Mouse (Mus musculus) hindbrain, embryonic 14.5 days (tissue): ENCODE results near the gene Rybp. TPM values are rescaled to one million over a fixed set of nuclear protein-coding genes. Genes with fewer than 3 reads are reported as not detected.

Experiments
- ATAC-seq: fragments of 200-750 bp; cut with Nextera tagmentation; 2 replicates; pipeline ENCODE4 v1.8.0; 2017; ENCODE audit warnings: moderate number of reproducible peaks, mild to moderate bottlenecking, moderate TSS enrichment, moderate library complexity; ENCODE audit not compliant: low FRiP score
- DNase-seq: peaks from one replicate; pipeline ENCODE4 v3.0.0-alpha.2; 2015; ENCODE audit warnings: low spot score
- H3K27ac ChIP-seq: fragments of 300-500 bp; sonication (generic); 2 replicates; pipeline ENCODE4 v1.5.1; 2014; ENCODE audit warnings: mild to moderate bottlenecking, moderate library complexity
- H3K27me3 ChIP-seq: fragments of 300-500 bp; sonication (generic); 2 replicates; pipeline ENCODE4 v1.6.1; 2014; ENCODE audit warnings: mild to moderate bottlenecking, low read length, mixed read lengths; ENCODE audit not compliant: control insufficient read depth, insufficient read depth
- H3K36me3 ChIP-seq: fragments of 300-500 bp; sonication (generic); replicated peaks from 2 replicates; pipeline ENCODE4 v1.6.1; 2014; ENCODE audit not compliant: control insufficient read depth, insufficient read depth
- H3K4me1 ChIP-seq: fragments of 300-500 bp; sonication (generic); replicated peaks from 2 replicates; pipeline ENCODE4 v1.6.1; 2014; ENCODE audit warnings: antibody characterized with exemption, low read length, mixed read lengths; ENCODE audit not compliant: control insufficient read depth, insufficient read depth
- H3K4me2 ChIP-seq: fragments of 300-500 bp; sonication (generic); replicated peaks from 2 replicates; pipeline ENCODE4 v1.6.1; 2014; ENCODE audit warnings: mild to moderate bottlenecking, moderate library complexity
- H3K4me3 ChIP-seq: fragments of 300-500 bp; sonication (generic); replicated peaks from 2 replicates; pipeline ENCODE4 v1.5.1; 2014; ENCODE audit warnings: mild to moderate bottlenecking, low read length
- H3K9ac ChIP-seq: fragments of 300-500 bp; sonication (generic); 2 replicates; pipeline ENCODE4 v1.6.1; 2014
- H3K9me3 ChIP-seq: fragments of 300-500 bp; sonication (generic); 2 replicates; pipeline ENCODE4 v1.6.1; 2016; ENCODE audit warnings: low read length; ENCODE audit not compliant: control insufficient read depth
- WGBS: fragments of 180-500 bp; shearing (Covaris S2); extraction: QIAGEN DNeasy Blood & Tissue Kit; methylation state at CpG from one replicate; pipeline ENCODE4 v1.1.7; 2014; 5-methylcytosine and 5-hydroxymethylcytosine counted together
- polyA plus RNA-seq: library from polyadenylated mRNA; unstranded; fragments of >200 nt; fragmentation: Nextera tagmentation; extraction: Ambion mirVana; gene quantifications from 2 replicates; pipeline ENCODE4 v1.2.1, GENCODE M21; 2014

The Rybp gene
- polyA plus RNA-seq, 1 experiment from 2014 or later = 14.5 TPM

GRCm38 (mm10) chr6:100233522-100233921, 53.8 kb downstream of the Rybp start:
- H3K4me2 ChIP-seq = no peak overlapping the region
- DNase-seq (peak; percentile 46), ATAC-seq (peak; percentile 72; the same call in 1 of the 2 replicates)
- H3K9ac ChIP-seq = no peak overlapping the region
- H3K4me1 ChIP-seq = peaks cover 21% of the 10 kb centered on the region
- 30% methylated on average over 3 of the region's 3 CpGs for WGBS
- no peaks in the 10 kb centered on the region for H3K9me3 ChIP-seq
- H3K27ac ChIP-seq = peak overlapping the region; percentile 32; the same call in 1 of the 2 replicates
- no peaks in the 10 kb centered on the region for H3K36me3 ChIP-seq
- H3K4me3 ChIP-seq = no peak overlapping the region
- H3K27me3 ChIP-seq = no peaks in the 10 kb centered on the region

- DNase-seq = no peak
- no peak overlapping the region for H3K9ac ChIP-seq
- H3K9me3 ChIP-seq = no peaks in the 10 kb centered on the region
- no peaks in the 10 kb centered on the region for H3K36me3 ChIP-seq
- no peaks in the 10 kb centered on the region for H3K27me3 ChIP-seq
- no peak overlapping the region for H3K4me2 ChIP-seq
- no peak overlapping the region for H3K27ac ChIP-seq
- no peak overlapping the region for H3K4me3 ChIP-seq
- no peak for ATAC-seq
- peaks cover 21% of the 10 kb centered on the region for H3K4me1 ChIP-seq
- WGBS = 29% methylated on average over 4 of the region's 4 CpGs
Measured at GRCm38 (mm10) chr6:100233061-100233460, 54.2 kb downstream of the Rybp start.

DNA sequence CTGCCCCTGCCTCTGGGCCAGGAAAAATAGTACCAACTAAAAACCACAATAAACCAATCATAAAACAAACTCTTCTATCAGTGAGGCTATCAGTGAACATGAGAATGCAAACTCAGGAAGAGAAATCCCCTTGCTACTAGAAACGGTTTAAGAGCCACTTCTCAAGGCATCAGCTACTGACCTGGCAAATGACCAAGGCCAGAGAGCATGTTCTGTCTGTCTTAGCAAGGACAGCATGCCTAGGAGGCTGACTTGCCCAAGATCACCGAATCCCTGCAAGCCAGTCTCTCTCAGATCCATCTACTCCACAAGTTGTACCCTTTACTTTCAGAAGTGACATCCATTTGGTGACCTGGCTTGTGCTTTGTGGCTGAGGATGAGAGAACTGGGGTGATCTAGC, 61.1 kb downstream of the Rybp start:
- Histone ChIP-seq H3K4me2 (no peak overlapping the region), H3K27me3 (no peaks in the 10 kb centered on the region), H3K27ac (no peak overlapping the region), H3K4me3 (no peak overlapping the region), H3K4me1 (no peaks in the 10 kb centered on the region), H3K9ac (no peak overlapping the region), H3K9me3 (no peaks in the 10 kb centered on the region), H3K36me3 (no peaks in the 10 kb centered on the region; the same call in 1 of the 2 replicates)
- no peak for DNase-seq
- 88% methylated on average over 2 of the region's 2 CpGs for WGBS
- no peak for ATAC-seq

DNA sequence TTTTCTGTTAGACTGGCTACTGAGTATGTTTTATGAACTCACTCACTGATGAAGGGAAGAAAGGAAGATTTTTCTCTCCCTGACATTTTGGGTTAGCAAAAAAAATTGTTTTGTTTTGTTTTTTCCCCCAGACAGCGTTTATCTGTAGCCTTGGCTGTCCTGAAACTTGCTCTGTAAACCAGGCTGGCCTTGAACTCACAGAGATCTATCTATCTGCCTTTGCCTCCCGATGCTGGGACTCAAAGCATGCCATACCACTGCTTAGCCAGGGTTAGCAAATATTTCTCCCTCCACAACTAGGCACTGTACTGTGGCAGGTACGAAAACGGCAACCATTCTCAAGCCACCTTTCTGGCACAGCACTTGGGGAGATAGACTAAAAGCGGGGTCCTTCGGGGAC, 63.4 kb downstream of the Rybp start:
- Histone ChIP-seq H3K27me3 (no peaks in the 10 kb centered on the region), H3K27ac (no peak overlapping the region), H3K36me3 (no peaks in the 10 kb centered on the region; the same call in 1 of the 2 replicates), H3K4me2 (no peak overlapping the region), H3K9me3 (no peaks in the 10 kb centered on the region), H3K4me3 (no peak overlapping the region), H3K4me1 (peaks cover 6% of the 10 kb centered on the region; the same call in 1 of the 2 replicates), H3K9ac (no peak overlapping the region)
- WGBS = 96% methylated on average over 6 of the region's 6 CpGs
- no peak for DNase-seq
- ATAC-seq = no peak

GRCm38 (mm10) chr6:100223435-100223834, 63.9 kb downstream of the Rybp start:
- DNase-seq = no peak
- no peak overlapping the region for H3K4me3 ChIP-seq
- no peak overlapping the region for H3K27ac ChIP-seq
- 79% methylated on average over 10 of the region's 10 CpGs for WGBS
- no peaks in the 10 kb centered on the region for H3K9me3 ChIP-seq
- no peak overlapping the region for H3K4me2 ChIP-seq
- no peak overlapping the region for H3K9ac ChIP-seq
- no peak for ATAC-seq
- H3K4me1 ChIP-seq = peaks cover 11% of the 10 kb centered on the region; the same call in 1 of the 2 replicates
- H3K27me3 ChIP-seq = no peaks in the 10 kb centered on the region
- H3K36me3 ChIP-seq = no peaks in the 10 kb centered on the region; the same call in 1 of the 2 replicates

DNA sequence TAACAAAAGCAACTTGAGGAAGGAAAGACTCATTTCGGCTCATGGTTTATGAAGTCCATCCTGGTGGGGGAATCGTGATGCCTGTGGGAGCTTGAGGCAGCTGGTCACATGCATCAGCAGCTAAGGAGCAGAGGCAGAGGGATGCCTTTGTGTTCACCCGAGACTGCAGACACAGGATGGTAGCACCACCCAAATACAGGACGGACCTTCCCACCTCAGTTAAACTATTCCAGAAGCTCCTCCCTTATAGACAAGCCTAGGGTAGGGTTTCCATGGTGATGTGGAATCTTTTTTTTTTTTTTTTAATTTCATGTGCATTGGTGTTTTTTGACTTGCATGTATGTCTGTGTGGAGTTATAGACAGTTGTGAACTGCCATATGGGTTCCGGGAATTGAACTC, 64.4 kb downstream of the Rybp start:
- Histone ChIP-seq H3K27me3 (no peaks in the 10 kb centered on the region), H3K36me3 (no peaks in the 10 kb centered on the region; the same call in 1 of the 2 replicates), H3K9me3 (no peaks in the 10 kb centered on the region), H3K4me3 (no peak overlapping the region), H3K4me2 (no peak overlapping the region), H3K27ac (no peak overlapping the region), H3K9ac (no peak overlapping the region), H3K4me1 (peaks cover 16% of the 10 kb centered on the region; the same call in 1 of the 2 replicates)
- no peak for ATAC-seq
- no peak for DNase-seq
- WGBS = 85% methylated on average over 5 of the region's 5 CpGs

- no peaks in the 10 kb centered on the region for H3K9me3 ChIP-seq
- ATAC-seq (no peak), DNase-seq (no peak)
- no peaks in the 10 kb centered on the region for H3K27me3 ChIP-seq
- H3K36me3 ChIP-seq = no peaks in the 10 kb centered on the region
- peaks cover 17% of the 10 kb centered on the region; the same call in 1 of the 2 replicates for H3K4me1 ChIP-seq
- 76% methylated on average over 4 of the region's 4 CpGs for WGBS
- H3K4me3 ChIP-seq = no peak overlapping the region
- no peak overlapping the region for H3K9ac ChIP-seq
- no peak overlapping the region for H3K4me2 ChIP-seq
- H3K27ac ChIP-seq = no peak overlapping the region
Measured at GRCm38 (mm10) chr6:100221803-100222202, 65.5 kb downstream of the Rybp start.

GRCm38 (mm10) chr6:100220917-100221560, 66.2 kb downstream of the Rybp start:
- no peak overlapping the region for H3K9ac ChIP-seq
- H3K27me3 ChIP-seq = peaks cover 2% of the 10 kb centered on the region; the same call in 1 of the 2 replicates
- peaks cover 17% of the 10 kb centered on the region; the same call in 1 of the 2 replicates for H3K4me1 ChIP-seq
- ATAC-seq (no peak), DNase-seq (no peak)
- no peaks in the 10 kb centered on the region for H3K36me3 ChIP-seq
- H3K9me3 ChIP-seq = no peaks in the 10 kb centered on the region
- H3K4me3 ChIP-seq = no peak overlapping the region
- no peak overlapping the region for H3K4me2 ChIP-seq
- no peak overlapping the region for H3K27ac ChIP-seq
- WGBS = 86% methylated on average over 14 of the region's 14 CpGs

- H3K9me3 ChIP-seq = no peaks in the 10 kb centered on the region
- no peak overlapping the region for H3K27ac ChIP-seq
- H3K4me2 ChIP-seq = no peak overlapping the region
- no peaks in the 10 kb centered on the region for H3K36me3 ChIP-seq
- ATAC-seq (no peak), DNase-seq (no peak)
- H3K9ac ChIP-seq = no peak overlapping the region
- H3K4me1 ChIP-seq = peaks cover 22% of the 10 kb centered on the region; the same call in 1 of the 2 replicates
- no peak overlapping the region for H3K4me3 ChIP-seq
- H3K27me3 ChIP-seq = peaks cover 4% of the 10 kb centered on the region; the same call in 1 of the 2 replicates
- WGBS = 71% methylated on average over 3 of the region's 3 CpGs
Measured at GRCm38 (mm10) chr6:100219971-100220370, 67.3 kb downstream of the Rybp start.
